ENCODE assay signal across 17 mouse cellular contexts in the genomic region with DNA sequence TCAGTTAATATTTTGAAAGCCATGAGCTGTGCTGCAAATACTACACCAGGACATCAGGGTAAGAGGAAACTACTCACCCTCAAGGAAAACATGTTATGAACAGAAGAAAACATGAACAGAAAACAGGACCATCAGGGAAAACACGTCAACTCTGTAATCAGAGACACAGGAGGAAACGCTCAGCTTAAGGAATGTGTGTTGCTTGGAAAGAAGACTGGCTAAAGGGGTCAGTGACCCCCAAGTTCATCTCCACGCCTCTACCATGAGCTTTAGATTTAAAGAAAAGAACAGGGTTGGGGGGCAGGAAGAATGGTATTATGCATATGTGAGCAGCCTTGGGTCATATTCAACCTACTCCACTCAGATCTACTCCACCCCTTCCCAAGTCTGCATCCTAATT.
DNase-seq lines count a peak whose midpoint lies in the region; ATAC-seq and TF ChIP-seq lines count a peak whose summit lies in the region.
"Had no signal": no experiment of that assay in that cellular context is flagged by ENCODE, and none has a peak within 500 bp of the region (broad histone marks: within the 10 kb centered on the region; RNA-seq: fewer than 3 reads in every experiment).

No protein-coding gene starts in this region.

- H3K4me1 ChIP-seq in heart, embryonic 14.5 days (ENCODE audit: control insufficient read depth in 2 of 2, insufficient read depth in 2 of 2, low read length in 2 of 2) = peaks cover 9 to 17% of the 10 kb centered on the region in 2 experiments
- peaks cover 16% of the 10 kb centered on the region for H3K4me1 ChIP-seq in kidney, postnatal 0 days (replicated peaks; ENCODE audit: insufficient read depth, low read length)
- H3K4me1 ChIP-seq in embryonic facial prominence, embryonic 14.5 days (ENCODE audit: control insufficient read depth, insufficient read depth, low read length) = peaks cover 29% of the 10 kb centered on the region
- H3K4me1 ChIP-seq in limb, embryonic 14.5 days (ENCODE audit: control insufficient read depth, insufficient read depth, low read length) = peaks cover 25% of the 10 kb centered on the region

- ATAC-seq in heart, embryonic 14.5 days (ENCODE audit: insufficient number of reproducible peaks, insufficient read depth, low FRiP score, low read depth) = no peak
- no peak for ATAC-seq in kidney, postnatal 0 days (replicated peaks; ENCODE audit: low FRiP score, low read depth)
- no peak for ATAC-seq in embryonic facial prominence, embryonic 14.5 days (ENCODE audit: low read depth)
- ATAC-seq in limb, embryonic 14.5 days (ENCODE audit: low FRiP score, low read depth) = no peak
- ATAC-seq: CD4-positive, CD25-positive, alpha-beta regulatory T cell, adult 4 months had no signal

- H3K9me3 ChIP-seq in heart, embryonic 14.5 days (ENCODE audit: control insufficient read depth, low read length) = no peaks in the 10 kb centered on the region
- H3K9me3 ChIP-seq in kidney, postnatal 0 days (replicated peaks; ENCODE audit: low read length) = no peaks in the 10 kb centered on the region
- H3K9me3 ChIP-seq in embryonic facial prominence, embryonic 14.5 days (ENCODE audit: control insufficient read depth, low read length) = no peaks in the 10 kb centered on the region
- no peaks in the 10 kb centered on the region for H3K9me3 ChIP-seq in limb, embryonic 14.5 days (ENCODE audit: control insufficient read depth, low read length)
- H3K9me3 ChIP-seq: limb, embryonic 15.5 days; lung, embryonic 15.5 days; neural tube, embryonic 13.5 days had no signal

- TF ChIP-seq CTCF in kidney, postnatal 0 days (IDR thresholded peaks at IDR 0.05; ENCODE audit: low read depth) = no peak

- no peak for DNase-seq in heart, adult 8-10 months (ENCODE audit: low spot score)
- DNase-seq in kidney, postnatal 0 days (ENCODE audit: low spot score) = peak; percentile 77
- DNase-seq in kidney, adult 18-20 months = no peak
- DNase-seq in embryonic facial prominence, embryonic 14.5 days (ENCODE audit: low spot score) = peak; percentile 8
- DNase-seq in limb, embryonic 14.5 days (ENCODE audit: low spot score) = no peak
- no peak for DNase-seq in spleen, postnatal 14 days (ENCODE audit: low spot score in 2 of 2)
- DNase-seq: cerebellum, adult 9-10 months; gastrocnemius, postnatal 10 days; right cerebral cortex, adult 18-20 months; thymus, postnatal 4 days had no signal

- H3K27ac ChIP-seq in heart, embryonic 14.5 days (replicated peaks in 1 of 2; ENCODE audit: control insufficient read depth in 1 of 2, insufficient read depth in 1 of 2, low read depth in 2 of 2, low read length in 2 of 2) = peak overlapping the region in 1 of 2 experiments; percentile 30; a peak in 2 of 4 replicates
- H3K27ac ChIP-seq in kidney, postnatal 0 days = peak overlapping the region; percentile 27
- 0 out of 2 replicates have a peak overlapping the region, but pooled peaks have one; percentile 6 for H3K27ac ChIP-seq in embryonic facial prominence, embryonic 14.5 days (replicated peaks; ENCODE audit: low read depth, low read length)
- H3K27ac ChIP-seq in limb, embryonic 14.5 days (replicated peaks; ENCODE audit: low read depth, low read length) = no peak overlapping the region
- H3K27ac ChIP-seq: limb, embryonic 15.5 days; neural tube, embryonic 13.5 days had no signal

- H3K4me2 ChIP-seq in heart, embryonic 14.5 days (ENCODE audit: low read length) = peak overlapping the region; percentile 12; the same call in 1 of the 2 replicates
- H3K4me2 ChIP-seq in kidney, postnatal 0 days (ENCODE audit: low read length) = peak overlapping the region; percentile 40
- peak overlapping the region; percentile 36 for H3K4me2 ChIP-seq in embryonic facial prominence, embryonic 14.5 days (ENCODE audit: low read depth, low read length)
- 0 out of 2 replicates have a peak overlapping the region, but pooled peaks have one; percentile 4 for H3K4me2 ChIP-seq in limb, embryonic 14.5 days (replicated peaks; ENCODE audit: low read depth, low read length, severe bottlenecking)
- H3K4me2 ChIP-seq: limb, embryonic 15.5 days; lung, embryonic 15.5 days; midbrain, embryonic 11.5 days; neural tube, embryonic 13.5 days had no signal

- H3K36me3 ChIP-seq in heart, embryonic 14.5 days (ENCODE audit: control insufficient read depth, insufficient read depth, low read length) = no peaks in the 10 kb centered on the region
- H3K36me3 ChIP-seq in kidney, postnatal 0 days (ENCODE audit: insufficient read depth, low read length) = no peaks in the 10 kb centered on the region
- H3K36me3 ChIP-seq in embryonic facial prominence, embryonic 14.5 days (ENCODE audit: control insufficient read depth, insufficient read depth, low read length) = no peaks in the 10 kb centered on the region
- no peaks in the 10 kb centered on the region for H3K36me3 ChIP-seq in limb, embryonic 14.5 days (ENCODE audit: control insufficient read depth, insufficient read depth, low read length)
- H3K36me3 ChIP-seq: limb, embryonic 15.5 days; lung, embryonic 15.5 days; neural tube, embryonic 13.5 days had no signal

- H3K9ac ChIP-seq in heart, embryonic 14.5 days (ENCODE audit: low read length) = no peak overlapping the region
- H3K9ac ChIP-seq in kidney, postnatal 0 days (ENCODE audit: low read depth, low read length) = no peak overlapping the region
- H3K9ac ChIP-seq in embryonic facial prominence, embryonic 14.5 days (ENCODE audit: low read depth, low read length) = no peak overlapping the region
- no peak overlapping the region for H3K9ac ChIP-seq in limb, embryonic 14.5 days (ENCODE audit: low read depth, low read length, severe bottlenecking)
- H3K9ac ChIP-seq: limb, embryonic 15.5 days; lung, embryonic 15.5 days; neural tube, embryonic 13.5 days had no signal

- TF ChIP-seq POLR2A in limb, embryonic 14.5 days (IDR thresholded peaks at IDR 0.05; ENCODE audit: borderline replicate concordance, extremely low read depth, insufficient read depth, insufficient read length) = no peak

- no peaks in the 10 kb centered on the region for H3K27me3 ChIP-seq in heart, embryonic 14.5 days (ENCODE audit: control insufficient read depth, insufficient read depth, low read length)
- H3K27me3 ChIP-seq in kidney, postnatal 0 days (ENCODE audit: insufficient read depth, low read length) = no peaks in the 10 kb centered on the region
- no peaks in the 10 kb centered on the region for H3K27me3 ChIP-seq in embryonic facial prominence, embryonic 14.5 days (replicated peaks; ENCODE audit: control insufficient read depth, insufficient read depth, low read length)
- H3K27me3 ChIP-seq in limb, embryonic 14.5 days (ENCODE audit: control insufficient read depth, insufficient read depth, low read length) = no peaks in the 10 kb centered on the region
- H3K27me3 ChIP-seq: limb, embryonic 15.5 days; lung, embryonic 15.5 days; neural tube, embryonic 13.5 days had no signal

- WGBS in heart, embryonic 14.5 days = 60% methylated on average over 3 of the region's 3 CpGs
- 30% methylated on average over 3 of the region's 3 CpGs for WGBS in kidney, postnatal 0 days
- 15% methylated on average over 3 of the region's 3 CpGs for WGBS in embryonic facial prominence, embryonic 14.5 days
- WGBS in limb, embryonic 14.5 days = 49% methylated on average over 3 of the region's 3 CpGs

- no peak overlapping the region for H3K4me3 ChIP-seq in heart, embryonic 14.5 days (ENCODE audit: control insufficient read depth in 1 of 2, insufficient read depth in 1 of 2, low read depth in 1 of 2, low read length in 2 of 2)
- H3K4me3 ChIP-seq in kidney, postnatal 0 days (replicated peaks; ENCODE audit: low read depth, low read length) = no peak overlapping the region
- no peak overlapping the region for H3K4me3 ChIP-seq in embryonic facial prominence, embryonic 14.5 days (ENCODE audit: low read depth, low read length)
- no peak overlapping the region for H3K4me3 ChIP-seq in limb, embryonic 14.5 days (replicated peaks; ENCODE audit: low read length)
- H3K4me3 ChIP-seq: erythroblast, embryonic 14.5 days; limb, embryonic 15.5 days; lung, embryonic 15.5 days; neural tube, embryonic 13.5 days had no signal

Comparison
In these comparisons a context has a peak if more than half of its experiments do, and no peak if none do; other contexts are left out.
1. DNase-seq: peak in kidney, postnatal 0 days (single experiment) and embryonic facial prominence, embryonic 14.5 days (single experiment); none in heart, adult 8-10 months (single experiment), kidney, adult 18-20 months (single experiment), limb, embryonic 14.5 days (single experiment) and spleen, postnatal 14 days (0 of 2).
2. Peak in every context shown above with its lines, with median percentiles within 50 percentile points of each other: H3K4me2 ChIP-seq.